Mouse (Mus musculus): ENCODE data around the gene Zfp651. TPM values are rescaled to one million over a fixed set of nuclear protein-coding genes. Genes with fewer than 3 reads are reported as not detected.
A peak's percentile ranks its signal among the peaks of the same experiment; 100 is the strongest.

Gene Zfp651
- total and polyA plus RNA-seq, 2 experiments from 2014 or later: 16.3 to 48.8 TPM

DNA sequence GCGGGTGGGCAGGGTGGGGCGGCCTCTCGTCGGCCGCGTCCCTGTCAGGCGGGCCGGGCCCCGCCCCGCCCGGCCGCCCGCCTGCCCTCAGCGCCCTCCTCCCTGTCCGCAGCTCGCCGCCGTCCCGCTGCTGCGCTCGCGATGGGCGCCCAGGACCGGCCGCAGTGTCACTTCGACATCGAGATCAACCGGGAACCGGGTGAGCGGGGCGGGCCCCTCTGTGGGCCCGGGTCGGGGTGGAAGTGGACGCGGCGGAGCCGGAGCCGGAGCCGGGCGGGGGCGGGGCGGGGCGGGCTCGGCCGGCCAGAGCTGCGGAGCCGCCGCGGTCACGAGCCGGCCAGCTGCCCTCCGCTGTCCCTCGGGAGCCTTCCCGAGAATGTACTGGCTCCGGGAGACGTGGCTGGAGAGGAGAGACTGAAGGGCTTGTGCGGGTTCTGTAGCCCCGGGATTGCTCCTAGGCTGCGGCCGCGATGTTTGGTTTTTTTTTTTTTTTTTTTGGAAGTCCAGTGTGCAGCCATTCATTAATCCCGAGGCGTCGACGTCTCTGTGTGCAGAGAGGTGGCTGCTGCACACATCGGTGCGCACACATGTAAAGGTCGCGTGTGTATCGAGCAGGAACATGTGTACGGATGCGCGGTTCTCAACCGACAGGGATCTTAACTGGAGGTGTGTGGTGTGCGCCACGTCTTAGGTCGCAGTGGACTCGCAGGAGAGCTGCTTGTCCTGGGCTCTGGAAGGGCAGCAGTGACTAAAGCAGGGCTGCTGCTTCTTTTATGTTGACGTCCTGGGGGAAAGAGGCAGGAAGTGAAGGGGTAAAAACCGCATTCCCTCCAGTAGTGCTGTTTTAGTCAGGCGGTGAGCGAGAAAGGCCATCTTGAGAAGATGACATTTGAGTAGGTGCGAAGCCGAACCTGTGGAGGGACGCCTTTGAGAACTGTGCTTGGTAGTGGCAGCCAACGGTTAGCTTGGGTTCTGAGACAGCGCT lies 39.5 kb upstream of the Zfp651 start:
- WGBS: 4% methylated on average over 74 of the region's 87 CpGs
- H3K36me3 ChIP-seq (ENCODE audit: insufficient read depth): no peaks in the 10 kb centered on the region
- ATAC-seq (peak; percentile 32), DNase-seq (peak; percentile 62)
- peaks cover 5% of the 10 kb centered on the region; the same call in 1 of the 2 replicates for H3K4me1 ChIP-seq (ENCODE audit: insufficient read depth)
- H3K27ac ChIP-seq (ENCODE audit: low read depth, low read length): peak overlapping the region; percentile 91
- peak overlapping the region; percentile 81 for H3K4me2 ChIP-seq (ENCODE audit: low read depth)
- no peaks in the 10 kb centered on the region for H3K27me3 ChIP-seq (ENCODE audit: insufficient read depth, low read length)
- peak overlapping the region; percentile 97 for H3K9ac ChIP-seq
- no peaks in the 10 kb centered on the region for H3K9me3 ChIP-seq (ENCODE audit: low read length)
- H3K4me3 ChIP-seq (ENCODE audit: low read depth, low read length): peak overlapping the region; percentile 98
- TF ChIP-seq CTCF (IDR thresholded peaks at IDR 0.05; ENCODE audit: low read depth): peak; percentile 5; the same call in 1 of the 2 replicates

DNA sequence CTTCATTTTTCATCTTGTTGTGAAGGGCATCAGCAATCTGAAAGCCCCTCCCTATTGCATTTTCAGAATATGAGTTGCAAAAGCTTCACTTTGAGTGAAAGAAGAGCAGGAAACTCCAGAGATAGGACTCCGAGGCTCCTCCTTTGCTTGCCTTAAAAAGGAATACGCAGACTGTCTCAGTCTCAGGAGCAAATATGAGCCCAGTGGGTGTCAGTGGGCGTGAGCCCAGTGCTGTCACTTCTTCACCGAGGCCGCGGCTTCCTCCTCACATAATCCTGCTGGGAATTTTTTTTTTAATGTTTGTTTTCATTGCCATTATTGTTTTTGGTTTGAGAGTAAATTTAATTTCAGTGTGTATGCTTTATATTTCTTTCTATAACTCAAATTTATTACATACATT lies 18.6 kb upstream of the Zfp651 start:
- H3K4me3 ChIP-seq (ENCODE audit: low read depth, low read length): no peak overlapping the region
- TF ChIP-seq CTCF (IDR thresholded peaks at IDR 0.05; ENCODE audit: low read depth): no peak
- H3K27me3 ChIP-seq (ENCODE audit: insufficient read depth, low read length): no peaks in the 10 kb centered on the region
- DNase-seq (no peak), ATAC-seq (no peak)
- H3K9me3 ChIP-seq (ENCODE audit: low read length): no peaks in the 10 kb centered on the region
- no peak overlapping the region for H3K27ac ChIP-seq (ENCODE audit: low read depth, low read length)
- no peak overlapping the region for H3K9ac ChIP-seq
- peaks cover 42% of the 10 kb centered on the region for H3K36me3 ChIP-seq (ENCODE audit: insufficient read depth)
- 89% methylated on average over 6 of the region's 6 CpGs for WGBS
- no peaks in the 10 kb centered on the region for H3K4me1 ChIP-seq (ENCODE audit: insufficient read depth)
- H3K4me2 ChIP-seq (ENCODE audit: low read depth): no peak overlapping the region

DNA sequence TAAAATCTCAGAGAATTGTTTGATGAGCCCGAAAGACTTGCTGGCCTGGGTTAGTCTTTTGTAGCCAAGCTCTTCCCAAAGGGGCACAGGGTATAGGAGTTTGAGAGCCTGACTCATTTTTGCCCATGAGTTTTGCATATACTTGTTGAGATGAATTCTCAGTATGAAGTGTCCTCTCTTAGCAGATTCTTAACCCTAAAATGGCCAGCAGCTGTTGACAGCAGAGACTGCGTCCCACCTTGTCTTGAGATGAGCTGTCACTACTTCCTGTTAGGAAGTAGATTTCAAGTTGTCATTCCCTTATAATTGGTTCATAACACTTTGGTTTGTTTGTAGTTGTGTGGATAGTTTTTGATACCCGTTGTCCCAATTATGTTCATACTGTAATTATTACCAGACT lies 18.0 kb upstream of the Zfp651 start:
- Histone ChIP-seq H3K4me1 (ENCODE audit: insufficient read depth) (no peaks in the 10 kb centered on the region), H3K27me3 (ENCODE audit: insufficient read depth, low read length) (no peaks in the 10 kb centered on the region), H3K36me3 (ENCODE audit: insufficient read depth) (peaks cover 46% of the 10 kb centered on the region), H3K27ac (ENCODE audit: low read depth, low read length) (no peak overlapping the region), H3K9me3 (ENCODE audit: low read length) (no peaks in the 10 kb centered on the region), H3K4me3 (ENCODE audit: low read depth, low read length) (no peak overlapping the region), H3K9ac (no peak overlapping the region), H3K4me2 (ENCODE audit: low read depth) (no peak overlapping the region)
- WGBS: 95% methylated on average over 3 of the region's 3 CpGs
- DNase-seq (no peak), ATAC-seq (no peak)
- no peak for TF ChIP-seq CTCF (IDR thresholded peaks at IDR 0.05; ENCODE audit: low read depth)

DNA sequence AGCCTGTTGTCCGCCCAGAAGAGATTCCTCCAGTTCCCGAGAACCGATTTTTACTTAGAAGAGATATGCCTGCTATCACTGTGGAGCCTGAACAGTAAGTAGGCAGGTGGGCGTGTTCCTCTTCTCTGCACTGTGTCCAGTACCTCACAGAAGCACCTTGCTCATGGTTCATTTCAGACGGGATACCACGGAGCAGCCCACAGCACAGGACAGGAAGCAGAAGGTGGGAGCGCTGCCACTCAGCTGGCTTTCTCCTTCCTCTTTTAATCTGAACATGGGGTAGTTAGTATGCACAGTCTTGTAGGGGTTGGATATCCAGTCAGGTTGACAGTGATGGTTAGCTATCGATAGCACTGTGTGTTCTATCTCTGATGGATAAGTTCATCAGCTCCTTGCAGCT lies 15.1 kb upstream of the Zfp651 start:
- 91% methylated on average over 8 of the region's 8 CpGs for WGBS

DNA sequence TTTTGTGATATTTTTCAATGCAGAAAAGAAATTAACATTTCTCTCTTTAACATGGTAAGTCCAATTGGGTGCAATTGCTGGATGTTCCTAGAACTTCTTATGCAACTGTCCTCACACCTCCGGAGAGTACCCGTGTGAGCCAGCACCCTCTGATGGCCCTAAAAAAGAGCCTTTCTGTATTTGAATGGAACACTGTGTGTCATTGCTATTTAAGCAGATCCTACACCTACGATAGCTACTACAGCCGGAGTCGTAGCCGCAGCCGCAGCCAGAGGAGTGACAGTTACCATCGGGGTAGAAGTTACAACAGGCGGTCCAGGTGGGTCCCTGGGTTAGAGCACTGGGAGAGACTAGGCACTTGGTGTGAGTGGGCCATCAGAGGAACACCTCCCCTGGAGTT lies 6.4 kb upstream of the Zfp651 start:
- Histone ChIP-seq H3K27ac (ENCODE audit: low read depth, low read length) (no peak overlapping the region), H3K36me3 (ENCODE audit: insufficient read depth) (peaks cover 79% of the 10 kb centered on the region), H3K4me2 (ENCODE audit: low read depth) (no peak overlapping the region), H3K4me1 (ENCODE audit: insufficient read depth) (no peaks in the 10 kb centered on the region), H3K4me3 (ENCODE audit: low read depth, low read length) (no peak overlapping the region), H3K9me3 (ENCODE audit: low read length) (no peaks in the 10 kb centered on the region), H3K9ac (no peak overlapping the region), H3K27me3 (ENCODE audit: insufficient read depth, low read length) (no peaks in the 10 kb centered on the region)
- ATAC-seq: no peak
- no peak for TF ChIP-seq CTCF (IDR thresholded peaks at IDR 0.05; ENCODE audit: low read depth)
- 94% methylated on average over 9 of the region's 9 CpGs for WGBS
- no peak for DNase-seq

More for the DNA sequence above, 15.1 kb upstream of the Zfp651 start:
- Histone ChIP-seq H3K4me2 (ENCODE audit: low read depth) (no peak overlapping the region), H3K4me3 (ENCODE audit: low read depth, low read length) (no peak overlapping the region), H3K36me3 (ENCODE audit: insufficient read depth) (peaks cover 74% of the 10 kb centered on the region), H3K27me3 (ENCODE audit: insufficient read depth, low read length) (no peaks in the 10 kb centered on the region), H3K27ac (ENCODE audit: low read depth, low read length) (no peak overlapping the region), H3K9me3 (ENCODE audit: low read length) (no peaks in the 10 kb centered on the region), H3K4me1 (ENCODE audit: insufficient read depth) (no peaks in the 10 kb centered on the region), H3K9ac (no peak overlapping the region)
- no peak for ATAC-seq
- TF ChIP-seq CTCF (IDR thresholded peaks at IDR 0.05; ENCODE audit: low read depth): no peak
- DNase-seq: no peak

DNA sequence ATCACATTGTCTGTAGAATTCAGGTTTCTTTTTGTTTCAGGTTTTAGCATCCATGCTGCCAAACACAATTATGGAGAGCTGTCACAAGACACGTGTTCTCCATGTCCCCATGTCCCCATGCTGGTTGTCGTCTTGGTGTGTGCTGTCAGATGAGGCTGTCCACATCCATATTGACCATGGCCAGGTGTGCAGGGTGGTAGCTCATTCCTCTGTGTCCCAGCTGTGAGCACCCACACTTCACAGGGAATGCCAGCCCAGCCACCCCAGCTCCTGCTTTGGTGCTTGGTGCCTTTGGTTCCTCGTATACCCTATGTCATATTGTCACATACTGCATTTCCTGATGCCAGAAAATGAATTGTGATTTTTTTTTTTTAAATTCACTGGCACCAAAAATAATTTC lies 4.5 kb upstream of the Zfp651 start:
- peaks cover 60% of the 10 kb centered on the region for H3K36me3 ChIP-seq (ENCODE audit: insufficient read depth)
- no peak overlapping the region for H3K4me3 ChIP-seq (ENCODE audit: low read depth, low read length)
- no peak overlapping the region for H3K27ac ChIP-seq (ENCODE audit: low read depth, low read length)
- WGBS: 93% methylated on average over 3 of the region's 3 CpGs
- H3K4me1 ChIP-seq (ENCODE audit: insufficient read depth): peaks cover 9% of the 10 kb centered on the region
- no peaks in the 10 kb centered on the region for H3K27me3 ChIP-seq (ENCODE audit: insufficient read depth, low read length)
- no peak overlapping the region for H3K4me2 ChIP-seq (ENCODE audit: low read depth)
- no peaks in the 10 kb centered on the region for H3K9me3 ChIP-seq (ENCODE audit: low read length)
- TF ChIP-seq CTCF (IDR thresholded peaks at IDR 0.05; ENCODE audit: low read depth): no peak
- no peak overlapping the region for H3K9ac ChIP-seq
- ATAC-seq (no peak), DNase-seq (no peak)

DNA sequence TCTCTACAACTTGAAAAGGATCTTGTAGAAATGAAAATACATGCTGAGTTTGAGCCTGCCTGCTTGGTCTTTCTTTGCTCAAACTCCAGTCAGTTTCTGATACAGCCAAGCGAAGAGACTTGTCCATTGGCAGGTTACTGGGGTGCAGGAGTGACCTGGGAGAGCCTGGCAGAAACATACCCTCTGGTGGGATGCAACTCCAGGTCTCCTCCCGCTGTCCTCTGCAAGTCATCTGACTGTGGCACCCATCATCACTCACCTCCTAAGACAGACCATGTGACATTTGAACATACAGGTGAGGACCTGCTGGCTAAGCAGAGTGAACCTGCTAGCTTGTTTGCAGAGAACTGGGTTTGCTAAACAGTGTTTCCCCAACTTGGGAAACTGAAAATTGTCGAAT lies 2.3 kb upstream of the Zfp651 start:
- no peak for DNase-seq
- Histone ChIP-seq H3K9ac (no peak overlapping the region; the same call in 1 of the 2 replicates), H3K36me3 (ENCODE audit: insufficient read depth) (peaks cover 39% of the 10 kb centered on the region), H3K27me3 (ENCODE audit: insufficient read depth, low read length) (no peaks in the 10 kb centered on the region), H3K27ac (ENCODE audit: low read depth, low read length) (no peak overlapping the region), H3K4me1 (ENCODE audit: insufficient read depth) (peaks cover 15% of the 10 kb centered on the region), H3K4me2 (ENCODE audit: low read depth) (no peak overlapping the region), H3K9me3 (ENCODE audit: low read length) (no peaks in the 10 kb centered on the region), H3K4me3 (ENCODE audit: low read depth, low read length) (no peak overlapping the region)
- TF ChIP-seq CTCF (IDR thresholded peaks at IDR 0.05; ENCODE audit: low read depth): no peak
- no peak for ATAC-seq
- WGBS: 90% methylated on average over 3 of the region's 3 CpGs

Data from forebrain, postnatal 0 days (tissue).